Mouse (Mus musculus): Measurements from ENCODE around the gene Ap2a2. TPM values are rescaled to one million over a fixed set of nuclear protein-coding genes. Genes with fewer than 3 reads are reported as not detected.

The Ap2a2 gene
- polyA plus RNA-seq, 1 experiment from 2014 or later = 104 TPM

GRCm38 (mm10) chr7:141550464-141550863 lies 11.5 kb upstream of the Ap2a2 start:
- Histone ChIP-seq H3K27me3 (ENCODE audit: control insufficient read depth, insufficient read depth, low read length) (no peaks in the 10 kb centered on the region), H3K4me3 (replicated peaks; ENCODE audit: low read length) (no peak overlapping the region), H3K36me3 (replicated peaks; ENCODE audit: control insufficient read depth, insufficient read depth) (no peaks in the 10 kb centered on the region), H3K4me2 (replicated peaks) (no peak overlapping the region), H3K9ac (no peak overlapping the region), H3K9me3 (ENCODE audit: control insufficient read depth, low read length) (no peaks in the 10 kb centered on the region), H3K4me1 (replicated peaks; ENCODE audit: control insufficient read depth, insufficient read depth, low read length) (no peaks in the 10 kb centered on the region), H3K27ac (no peak overlapping the region)
- DNase-seq (ENCODE audit: low spot score) (no peak), ATAC-seq (ENCODE audit: low FRiP score) (no peak)
- 79% methylated on average over 2 of the region's 2 CpGs for WGBS

GRCm38 (mm10) chr7:141558329-141558776 lies 3.6 kb upstream of the Ap2a2 start:
- Histone ChIP-seq H3K27ac (no peak overlapping the region), H3K9me3 (ENCODE audit: control insufficient read depth, low read length) (no peaks in the 10 kb centered on the region), H3K36me3 (replicated peaks; ENCODE audit: control insufficient read depth, insufficient read depth) (no peaks in the 10 kb centered on the region), H3K4me2 (replicated peaks) (no peak overlapping the region), H3K9ac (no peak overlapping the region), H3K4me1 (replicated peaks; ENCODE audit: control insufficient read depth, insufficient read depth, low read length) (peaks cover 9% of the 10 kb centered on the region), H3K27me3 (ENCODE audit: control insufficient read depth, insufficient read depth, low read length) (no peaks in the 10 kb centered on the region), H3K4me3 (replicated peaks; ENCODE audit: low read length) (no peak overlapping the region)
- no peak for DNase-seq (ENCODE audit: low spot score)
- ATAC-seq (ENCODE audit: low FRiP score) = no peak
- WGBS = 69% methylated on average over 4 of the region's 4 CpGs

- no peak overlapping the region for H3K9ac ChIP-seq
- no peak overlapping the region for H3K27ac ChIP-seq
- H3K4me3 ChIP-seq (replicated peaks; ENCODE audit: low read length) = no peak overlapping the region
- no peak overlapping the region for H3K4me2 ChIP-seq (replicated peaks)
- H3K36me3 ChIP-seq (replicated peaks; ENCODE audit: control insufficient read depth, insufficient read depth) = no peaks in the 10 kb centered on the region
- H3K4me1 ChIP-seq (replicated peaks; ENCODE audit: control insufficient read depth, insufficient read depth, low read length) = peaks cover 15% of the 10 kb centered on the region
- no peak for DNase-seq (ENCODE audit: low spot score)
- H3K9me3 ChIP-seq (ENCODE audit: control insufficient read depth, low read length) = no peaks in the 10 kb centered on the region
- no peaks in the 10 kb centered on the region for H3K27me3 ChIP-seq (ENCODE audit: control insufficient read depth, insufficient read depth, low read length)
- ATAC-seq (ENCODE audit: low FRiP score) = no peak
Measured at GRCm38 (mm10) chr7:141558946-141559345, 3.0 kb upstream of the Ap2a2 start.

- Histone ChIP-seq H3K27me3 (ENCODE audit: control insufficient read depth, insufficient read depth, low read length) (no peaks in the 10 kb centered on the region), H3K9me3 (ENCODE audit: control insufficient read depth, low read length) (no peaks in the 10 kb centered on the region), H3K4me2 (replicated peaks) (no peak overlapping the region), H3K36me3 (replicated peaks; ENCODE audit: control insufficient read depth, insufficient read depth) (no peaks in the 10 kb centered on the region), H3K4me3 (replicated peaks; ENCODE audit: low read length) (no peak overlapping the region), H3K27ac (no peak overlapping the region), H3K4me1 (replicated peaks; ENCODE audit: control insufficient read depth, insufficient read depth, low read length) (peaks cover 23% of the 10 kb centered on the region), H3K9ac (no peak overlapping the region)
- ATAC-seq (ENCODE audit: low FRiP score) (no peak), DNase-seq (ENCODE audit: low spot score) (no peak)
- 79% methylated on average over 2 of the region's 2 CpGs for WGBS
Measured at GRCm38 (mm10) chr7:141559726-141560325, 2.1 kb upstream of the Ap2a2 start.

GRCm38 (mm10) chr7:141560471-141560870 lies 1.5 kb upstream of the Ap2a2 start:
- Histone ChIP-seq H3K27ac (no peak overlapping the region), H3K4me3 (replicated peaks; ENCODE audit: low read length) (no peak overlapping the region), H3K36me3 (replicated peaks; ENCODE audit: control insufficient read depth, insufficient read depth) (0 out of 2 replicates have a peak, but pooled peaks cover 2% of the 10 kb centered on the region), H3K27me3 (ENCODE audit: control insufficient read depth, insufficient read depth, low read length) (no peaks in the 10 kb centered on the region), H3K9ac (no peak overlapping the region), H3K9me3 (ENCODE audit: control insufficient read depth, low read length) (no peaks in the 10 kb centered on the region), H3K4me2 (replicated peaks) (no peak overlapping the region), H3K4me1 (replicated peaks; ENCODE audit: control insufficient read depth, insufficient read depth, low read length) (peaks cover 23% of the 10 kb centered on the region)
- WGBS = 82% methylated on average over 4 of the region's 4 CpGs
- DNase-seq (ENCODE audit: low spot score) (no peak), ATAC-seq (ENCODE audit: low FRiP score) (no peak)

- Histone ChIP-seq H3K4me2 (replicated peaks) (peak overlapping the region; percentile 74), H3K9ac (peak overlapping the region; percentile 88), H3K27me3 (ENCODE audit: control insufficient read depth, insufficient read depth, low read length) (no peaks in the 10 kb centered on the region), H3K4me1 (replicated peaks; ENCODE audit: control insufficient read depth, insufficient read depth, low read length) (peaks cover 23% of the 10 kb centered on the region), H3K27ac (peak overlapping the region; percentile 84), H3K9me3 (ENCODE audit: control insufficient read depth, low read length) (no peaks in the 10 kb centered on the region), H3K4me3 (replicated peaks; ENCODE audit: low read length) (peak overlapping the region; percentile 75), H3K36me3 (replicated peaks; ENCODE audit: control insufficient read depth, insufficient read depth) (peaks cover 4% of the 10 kb centered on the region; the same call in 1 of the 2 replicates)
- WGBS = 1% methylated on average over 33 of the region's 33 CpGs
- DNase-seq (ENCODE audit: low spot score) (no peak), ATAC-seq (ENCODE audit: low FRiP score) (peak; percentile 53; the same call in 1 of the 2 replicates)
Measured at GRCm38 (mm10) chr7:141562421-141562851, 463 bp downstream of the Ap2a2 start.

- ATAC-seq (ENCODE audit: low FRiP score) = peak; percentile 38
- H3K36me3 ChIP-seq (replicated peaks; ENCODE audit: control insufficient read depth, insufficient read depth) = peaks cover 4% of the 10 kb centered on the region; the same call in 1 of the 2 replicates
Measured at GRCm38 (mm10) chr7:141562852-141563427, 967 bp downstream of the Ap2a2 start.

GRCm38 (mm10) chr7:141564561-141564960 lies 2.6 kb downstream of the Ap2a2 start:
- Histone ChIP-seq H3K4me1 (replicated peaks; ENCODE audit: control insufficient read depth, insufficient read depth, low read length) (peaks cover 23% of the 10 kb centered on the region), H3K9me3 (ENCODE audit: control insufficient read depth, low read length) (no peaks in the 10 kb centered on the region)

More at GRCm38 (mm10) chr7:141562852-141563427, 967 bp downstream of the Ap2a2 start:
- H3K4me2 ChIP-seq (replicated peaks) = peak overlapping the region; percentile 74
- H3K9me3 ChIP-seq (ENCODE audit: control insufficient read depth, low read length) = no peaks in the 10 kb centered on the region
- 2% methylated on average over 21 of the region's 21 CpGs for WGBS
- H3K4me3 ChIP-seq (replicated peaks; ENCODE audit: low read length) = peak overlapping the region; percentile 75
- peak overlapping the region; percentile 84 for H3K27ac ChIP-seq
- H3K27me3 ChIP-seq (ENCODE audit: control insufficient read depth, insufficient read depth, low read length) = no peaks in the 10 kb centered on the region
- peaks cover 23% of the 10 kb centered on the region for H3K4me1 ChIP-seq (replicated peaks; ENCODE audit: control insufficient read depth, insufficient read depth, low read length)
- H3K9ac ChIP-seq = peak overlapping the region; percentile 88
- DNase-seq (ENCODE audit: low spot score) = peak; percentile 68

GRCm38 (mm10) chr7:141566587-141566986 lies 4.6 kb downstream of the Ap2a2 start:
- no peak for DNase-seq (ENCODE audit: low spot score)
- H3K4me2 ChIP-seq (replicated peaks) = no peak overlapping the region
- H3K9ac ChIP-seq = no peak overlapping the region
- H3K27me3 ChIP-seq (ENCODE audit: control insufficient read depth, insufficient read depth, low read length) = no peaks in the 10 kb centered on the region
- H3K4me1 ChIP-seq (replicated peaks; ENCODE audit: control insufficient read depth, insufficient read depth, low read length) = peaks cover 18% of the 10 kb centered on the region
- no peak overlapping the region for H3K4me3 ChIP-seq (replicated peaks; ENCODE audit: low read length)
- ATAC-seq (ENCODE audit: low FRiP score) = no peak
- WGBS = 76% methylated on average over 7 of the region's 7 CpGs
- no peak overlapping the region for H3K27ac ChIP-seq
- no peaks in the 10 kb centered on the region for H3K9me3 ChIP-seq (ENCODE audit: control insufficient read depth, low read length)
- H3K36me3 ChIP-seq (replicated peaks; ENCODE audit: control insufficient read depth, insufficient read depth) = peaks cover 4% of the 10 kb centered on the region; the same call in 1 of the 2 replicates

More at GRCm38 (mm10) chr7:141564561-141564960, 2.6 kb downstream of the Ap2a2 start:
- Histone ChIP-seq H3K4me2 (replicated peaks) (no peak overlapping the region), H3K9ac (no peak overlapping the region), H3K36me3 (replicated peaks; ENCODE audit: control insufficient read depth, insufficient read depth) (peaks cover 4% of the 10 kb centered on the region; the same call in 1 of the 2 replicates), H3K27ac (no peak overlapping the region), H3K27me3 (ENCODE audit: control insufficient read depth, insufficient read depth, low read length) (no peaks in the 10 kb centered on the region), H3K4me3 (replicated peaks; ENCODE audit: low read length) (no peak overlapping the region)
- ATAC-seq (ENCODE audit: low FRiP score) (no peak), DNase-seq (ENCODE audit: low spot score) (no peak)
- 78% methylated on average over 7 of the region's 7 CpGs for WGBS

Data from hindbrain, embryonic 14.5 days (tissue).